Mouse (Mus musculus): ENCODE results near the gene Map4. TPM values are rescaled to one million over a fixed set of nuclear protein-coding genes. Genes with fewer than 3 reads are reported as not detected.

Gene Map4
- 100 to 1,000 TPM; 568 to 629 (median 583) TPM for total RNA-seq (2022)

DNA sequence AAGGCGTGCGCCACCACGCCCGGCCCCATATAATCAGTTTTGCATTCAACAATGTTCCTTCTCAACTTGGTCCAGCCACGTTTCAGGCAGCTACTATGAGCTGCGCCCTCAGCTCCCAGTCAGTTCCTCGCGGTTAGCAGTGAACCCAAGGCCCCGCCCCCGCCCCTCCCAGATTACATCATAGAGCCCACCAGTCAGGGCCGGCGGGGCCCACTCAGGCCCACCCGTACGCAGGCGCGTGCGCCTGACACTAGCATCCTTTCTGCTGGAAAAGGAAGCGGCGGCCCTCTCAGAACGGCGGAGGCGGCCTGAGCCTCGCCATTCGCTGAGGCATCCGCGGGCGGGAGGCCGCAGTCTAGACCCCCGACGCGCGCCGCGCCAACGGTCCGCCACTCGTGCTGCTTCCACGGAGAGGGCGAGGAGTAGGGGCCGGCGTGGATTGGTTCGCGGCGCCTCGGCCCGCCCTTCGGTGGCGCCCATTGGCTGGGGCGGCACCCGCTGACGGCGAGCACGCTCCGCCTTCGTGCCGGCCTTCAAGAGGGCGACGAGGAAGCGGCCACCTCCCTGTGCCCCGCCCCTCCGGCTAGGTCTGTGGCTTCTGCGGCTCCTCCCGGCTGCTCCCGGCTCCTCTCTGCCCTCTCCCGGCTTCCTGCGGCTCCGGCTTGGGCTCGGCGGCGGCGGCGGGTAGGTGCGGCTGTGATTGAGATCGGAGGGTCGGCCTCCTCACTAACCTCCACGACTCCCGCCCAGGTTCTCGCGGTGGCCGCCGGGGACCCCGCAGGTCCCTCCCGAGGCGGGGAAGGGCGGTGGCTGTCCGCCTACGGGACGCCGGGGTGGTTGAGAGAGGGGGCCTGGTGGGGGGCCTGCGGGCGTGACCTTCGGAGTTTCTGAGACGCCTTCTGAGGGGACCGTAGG is at the start of gene Map4:
Map4 (plus strand) TSS at position 204 of the 915 bp plus-strand sequence.
- peak; percentile 98 for DNase-seq (ENCODE audit: low spot score in 2 of 2)

DNA sequence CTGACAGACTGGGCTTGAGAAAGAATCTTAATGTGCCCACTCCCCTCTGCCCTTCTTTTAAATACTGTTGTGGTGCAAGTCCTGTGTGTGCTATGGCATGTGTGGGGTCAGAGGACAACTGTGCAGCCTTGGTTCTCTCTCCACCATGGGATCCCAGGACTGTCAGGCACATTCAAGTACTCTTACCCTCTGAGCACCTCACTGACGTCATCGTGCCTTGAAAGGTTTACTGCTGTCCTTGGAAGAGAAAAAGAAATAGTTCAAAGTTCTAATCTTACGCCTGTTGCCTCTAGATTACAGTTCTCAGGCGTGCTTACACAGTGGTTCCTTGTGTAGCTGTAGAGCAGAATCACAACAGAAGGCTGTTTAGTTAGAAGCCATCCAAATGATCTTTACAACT is 45.0 kb upstream of the Map4 start:
- no peak for DNase-seq (ENCODE audit: low spot score in 2 of 2)

DNA sequence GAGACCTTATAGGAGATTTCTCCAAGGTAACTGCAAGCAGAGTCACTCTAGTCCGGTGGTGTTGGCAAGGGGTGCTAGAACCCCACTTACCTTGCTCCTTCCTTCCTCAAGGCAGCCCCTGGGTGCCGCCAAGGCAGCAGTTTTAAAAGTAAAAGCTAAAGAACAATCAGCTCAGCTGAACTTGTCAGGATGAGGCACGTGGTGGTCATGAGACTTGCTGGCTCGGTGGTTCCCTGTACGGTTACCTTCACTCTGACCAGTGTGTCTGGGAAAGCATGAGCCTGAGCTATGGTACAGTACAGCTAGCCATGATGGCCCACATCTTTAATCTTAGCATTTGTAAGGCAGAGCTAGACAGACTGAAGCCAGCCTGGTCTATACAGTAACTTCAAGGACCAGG is 43.9 kb upstream of the Map4 start:
- no peak for DNase-seq (ENCODE audit: low spot score in 2 of 2)

DNA sequence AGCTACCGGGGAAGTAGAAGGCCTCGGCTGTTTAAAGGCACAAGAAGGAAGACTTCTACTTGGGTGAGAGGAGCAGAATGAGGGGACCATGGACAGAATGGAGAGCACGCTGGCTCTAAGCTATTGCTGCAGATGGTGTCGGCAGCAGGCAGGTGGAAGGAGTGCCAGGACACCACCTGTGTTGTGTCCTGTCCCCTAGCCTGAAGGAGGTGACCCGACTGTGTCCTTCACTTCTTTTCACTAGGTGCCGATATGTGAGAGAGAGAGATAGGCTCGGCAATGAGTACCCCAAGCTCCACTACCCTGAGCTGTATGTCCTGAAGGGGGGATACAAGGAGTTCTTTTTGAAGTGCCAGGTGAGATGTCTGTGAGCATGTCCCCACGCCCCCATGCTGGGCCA is 39.8 kb upstream of the Map4 start:
- DNase-seq (ENCODE audit: low spot score in 2 of 2): no peak

DNA sequence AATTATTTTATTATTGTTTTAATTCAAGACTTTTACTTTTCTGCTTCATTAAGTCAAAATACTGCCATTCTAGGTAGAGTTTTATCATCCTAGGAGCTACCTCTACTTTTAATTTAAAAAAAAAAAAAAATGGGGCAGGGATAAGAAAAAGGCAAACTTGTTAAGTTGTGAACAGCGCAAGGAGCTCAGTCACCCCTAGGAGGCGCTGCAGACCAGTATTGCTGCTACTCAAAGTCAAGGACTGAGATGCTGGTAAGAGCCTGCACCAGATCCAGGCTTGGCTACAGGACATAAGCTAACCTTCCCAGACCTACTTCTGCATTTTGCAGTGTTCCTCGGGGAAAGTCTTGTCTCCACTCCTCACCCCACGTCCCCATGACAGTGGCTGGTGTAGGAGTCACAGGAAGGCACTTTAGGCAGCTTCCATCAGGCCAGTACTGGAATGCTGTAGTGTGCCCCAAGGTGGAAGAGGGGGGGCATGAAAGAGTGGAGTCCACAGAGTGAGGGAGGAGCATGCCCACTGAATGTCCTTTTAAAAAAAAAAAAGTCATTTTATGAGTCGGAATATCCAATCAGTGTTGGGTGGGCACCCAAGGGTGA is 38.5 kb upstream of the Map4 start:
- DNase-seq (ENCODE audit: low spot score in 2 of 2): peak; percentile 52 to 79

DNA sequence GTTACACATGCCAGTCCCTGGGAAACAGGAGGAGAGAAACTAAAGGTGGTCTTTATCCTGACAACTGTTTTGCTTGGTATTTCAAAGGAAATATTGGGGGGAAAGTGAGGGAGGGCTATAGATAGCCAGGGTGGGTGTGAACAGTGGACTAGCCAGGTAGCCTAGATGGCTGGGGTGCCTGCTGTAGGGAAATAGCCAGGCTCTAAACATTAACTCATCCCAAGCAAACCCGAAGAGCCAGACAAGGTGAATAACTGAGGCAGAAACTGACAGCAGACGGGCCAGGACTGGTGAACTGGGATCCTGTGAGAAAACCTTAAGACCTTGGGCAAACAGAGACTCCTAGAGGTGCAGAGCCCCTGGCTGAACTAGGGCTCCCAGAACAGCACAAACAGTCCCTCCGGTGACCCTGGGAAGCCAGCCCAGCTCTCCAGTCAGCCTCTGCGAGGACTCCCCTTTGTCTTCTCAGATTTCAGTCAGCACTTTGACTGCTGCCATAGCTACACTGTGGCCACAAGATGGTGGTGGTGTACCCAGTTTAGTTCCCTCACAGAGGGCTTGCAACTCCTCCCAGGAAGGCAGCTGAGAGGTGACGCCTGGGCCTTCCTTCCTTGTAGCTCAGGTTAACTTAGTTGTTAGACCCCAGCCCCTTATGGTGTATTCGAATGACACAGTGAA is 36.7 kb upstream of the Map4 start:
- DNase-seq (ENCODE audit: low spot score in 2 of 2): peak; percentile 51 to 67

DNA sequence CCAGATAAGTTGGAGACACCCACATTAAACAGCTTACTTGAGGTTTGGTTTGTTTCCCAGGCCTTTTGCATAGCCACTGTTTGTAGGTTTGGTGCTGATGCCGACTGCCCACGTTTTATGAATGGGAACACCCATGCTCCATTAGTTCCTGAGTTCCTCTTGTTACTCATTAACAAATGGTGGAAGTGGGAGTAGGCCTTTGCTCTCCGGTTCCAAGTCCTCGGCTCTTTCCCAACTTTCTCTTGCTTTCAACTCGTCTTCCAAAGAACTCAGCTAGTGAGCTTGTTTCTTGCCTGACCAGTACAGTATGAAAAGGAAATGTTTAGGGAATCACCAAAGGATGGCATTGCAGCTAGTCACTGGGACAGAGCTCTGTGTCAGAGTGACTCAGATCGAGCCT is 35.7 kb upstream of the Map4 start:
- DNase-seq (ENCODE audit: low spot score in 2 of 2): peak in 1 of 2 experiments; percentile 15

DNA sequence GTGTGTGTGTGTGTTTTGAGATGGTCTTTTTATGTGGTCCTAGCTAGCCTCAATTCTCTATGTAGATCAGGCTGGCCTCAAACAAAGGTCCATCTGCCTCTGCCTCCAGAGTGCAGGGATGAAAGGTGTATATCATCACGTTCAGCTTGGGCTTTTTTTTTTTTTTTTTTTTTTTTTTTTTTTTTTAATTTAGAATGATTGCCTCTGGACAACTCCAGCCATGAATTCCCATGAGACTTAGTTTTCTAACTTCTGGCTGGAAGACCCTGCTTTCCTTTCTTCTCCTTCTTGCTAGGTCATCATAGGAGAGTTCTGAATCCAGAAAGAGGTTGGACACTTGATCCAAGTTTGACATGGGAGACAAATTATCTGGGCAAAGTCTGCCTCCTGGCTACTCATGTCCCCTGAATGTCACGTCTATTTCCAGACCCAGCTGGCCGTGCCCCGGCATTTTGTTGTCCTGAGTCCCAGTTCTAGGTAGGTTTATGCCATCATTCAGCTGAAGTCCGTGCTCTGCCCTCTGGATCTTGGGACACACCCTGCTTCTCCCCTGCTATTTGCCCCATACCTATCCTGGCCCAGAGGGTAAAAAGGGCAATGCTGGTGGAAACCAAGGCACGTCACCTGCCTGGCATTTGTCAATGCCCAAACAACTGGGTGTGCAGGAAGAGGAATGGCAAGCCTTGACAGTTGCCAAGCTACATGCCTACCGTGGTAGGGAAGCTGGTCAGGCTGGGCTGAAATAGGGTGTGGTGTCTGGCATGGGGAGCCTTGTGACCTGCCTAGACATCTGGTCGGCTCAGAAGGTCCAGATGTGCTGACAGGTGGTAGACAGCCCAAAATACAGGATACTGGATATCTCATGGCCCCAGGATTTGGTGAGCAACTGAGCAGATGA is 34.8 kb upstream of the Map4 start:
- DNase-seq (ENCODE audit: low spot score in 2 of 2): no peak

DNA sequence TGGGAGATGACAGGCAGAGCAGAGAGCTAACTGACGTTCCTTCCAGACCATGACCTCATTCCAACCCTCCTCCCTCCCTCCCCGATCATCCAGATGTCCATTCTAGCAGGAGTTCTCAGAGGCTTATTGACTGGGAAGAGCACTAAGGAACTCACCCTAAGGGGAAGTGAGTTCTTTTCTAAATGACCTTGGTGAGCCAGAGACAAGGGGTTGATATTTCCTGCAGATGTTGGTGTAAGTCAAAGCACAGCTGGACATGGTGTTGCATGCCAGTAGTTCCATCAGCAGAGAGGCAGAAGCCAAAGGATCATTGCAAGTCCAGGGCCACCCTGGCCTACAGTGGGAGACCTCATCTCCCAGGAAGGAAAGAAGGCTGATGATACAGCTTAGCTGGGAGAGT is 33.2 kb upstream of the Map4 start:
- DNase-seq (ENCODE audit: low spot score in 2 of 2): no peak

DNA sequence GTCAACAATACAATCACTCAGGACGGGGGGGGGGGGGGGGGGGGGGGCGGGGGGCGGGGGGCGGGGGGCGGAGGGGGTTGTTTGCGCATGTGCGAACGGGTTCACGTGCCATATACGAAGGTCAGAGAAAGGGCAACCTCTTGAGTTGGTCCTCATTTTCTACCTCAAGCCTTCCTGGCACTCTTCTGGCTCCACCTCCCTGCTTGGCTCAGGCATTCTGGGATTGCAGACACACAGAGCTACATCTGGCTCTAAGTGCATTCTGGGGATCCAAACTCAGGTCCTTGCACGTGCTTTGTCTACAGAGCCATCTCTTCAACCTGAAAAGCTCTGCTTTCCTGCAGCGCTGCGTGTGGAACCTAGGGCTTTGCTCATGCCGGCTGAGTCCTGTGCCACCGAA is 31.9 kb upstream of the Map4 start:
- DNase-seq (ENCODE audit: low spot score in 2 of 2): no peak

DNA sequence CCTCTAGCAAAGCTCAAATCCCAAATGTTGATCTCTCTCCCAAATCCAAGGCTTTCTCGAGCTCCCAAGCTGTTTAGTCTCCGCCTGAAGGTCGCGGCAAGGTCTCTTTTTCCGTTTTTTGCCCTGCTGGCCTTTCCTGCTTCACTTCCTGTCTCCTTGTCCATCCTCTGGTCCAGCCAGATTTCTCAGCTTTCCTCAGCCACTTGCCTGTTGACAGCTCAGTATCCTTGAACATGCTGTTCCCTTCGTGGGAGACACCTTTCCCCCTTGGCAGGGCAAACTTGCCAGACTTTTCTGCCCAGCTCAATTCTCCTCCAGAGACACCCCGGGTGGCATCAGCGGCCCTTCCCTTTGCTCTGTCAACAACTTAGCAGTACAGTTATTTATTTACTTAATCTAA is 31.5 kb upstream of the Map4 start:
- DNase-seq (ENCODE audit: low spot score in 2 of 2): no peak

DNA sequence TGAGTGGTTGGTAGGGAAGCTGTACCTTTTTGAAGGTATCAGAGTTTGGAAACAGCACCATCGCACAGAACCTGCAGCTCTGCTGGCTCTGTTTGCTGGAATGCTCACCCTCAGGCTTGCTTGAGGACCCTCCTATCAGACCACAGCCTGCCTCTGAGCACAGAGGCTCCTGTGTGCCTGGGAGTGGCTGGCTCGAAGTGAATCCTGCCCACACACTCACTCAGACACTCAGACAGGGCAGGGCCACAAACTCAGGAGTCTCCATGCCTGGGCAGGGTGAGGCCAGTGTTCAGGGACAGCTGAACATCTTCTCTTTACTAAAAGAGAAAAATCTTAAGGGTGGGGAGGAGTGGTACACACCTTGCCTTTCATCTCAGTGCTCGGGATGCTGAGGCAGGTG is 30.7 kb upstream of the Map4 start:
- DNase-seq (ENCODE audit: low spot score in 2 of 2): no peak

DNA sequence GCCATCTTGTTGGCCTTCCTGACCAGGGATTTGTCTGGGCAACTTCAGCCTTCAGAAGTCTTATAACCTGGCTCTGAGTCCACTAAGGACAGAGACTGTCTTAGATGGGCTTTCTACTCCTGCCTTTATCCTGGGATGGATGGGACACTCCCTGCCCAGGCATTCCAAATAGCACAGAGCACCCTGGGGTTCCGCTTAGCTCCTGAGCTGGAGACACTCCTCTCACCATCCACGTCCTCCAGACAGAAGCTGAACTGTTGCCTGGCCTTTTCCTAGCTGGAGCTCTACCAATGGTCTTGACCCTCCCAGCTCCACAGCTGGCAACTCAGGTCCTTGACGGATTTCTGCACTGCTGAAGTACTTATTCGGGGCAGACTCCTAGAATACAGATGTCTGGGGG is 29.0 kb upstream of the Map4 start:
- no peak for DNase-seq (ENCODE audit: low spot score in 2 of 2)

DNA sequence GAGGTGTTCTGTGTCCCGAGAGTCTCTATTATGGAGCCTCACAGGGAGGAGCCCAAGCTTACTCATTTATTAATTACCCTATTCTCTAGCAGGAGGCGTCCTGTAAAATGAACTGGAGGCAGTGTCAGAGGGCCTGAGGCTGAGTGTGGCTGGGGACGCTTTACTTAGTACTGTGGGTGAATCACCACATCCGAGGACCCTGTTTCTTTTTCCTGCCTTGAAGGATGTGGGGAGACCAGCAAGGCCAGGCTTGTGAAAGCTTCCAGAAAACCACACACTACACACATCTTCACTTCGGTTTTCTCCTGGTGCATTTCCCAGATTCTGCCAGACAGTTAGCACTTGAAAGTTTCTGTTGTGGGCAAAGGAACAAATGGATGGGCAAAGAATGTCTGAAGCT is 28.5 kb upstream of the Map4 start:
- DNase-seq (ENCODE audit: low spot score in 2 of 2): no peak

DNA sequence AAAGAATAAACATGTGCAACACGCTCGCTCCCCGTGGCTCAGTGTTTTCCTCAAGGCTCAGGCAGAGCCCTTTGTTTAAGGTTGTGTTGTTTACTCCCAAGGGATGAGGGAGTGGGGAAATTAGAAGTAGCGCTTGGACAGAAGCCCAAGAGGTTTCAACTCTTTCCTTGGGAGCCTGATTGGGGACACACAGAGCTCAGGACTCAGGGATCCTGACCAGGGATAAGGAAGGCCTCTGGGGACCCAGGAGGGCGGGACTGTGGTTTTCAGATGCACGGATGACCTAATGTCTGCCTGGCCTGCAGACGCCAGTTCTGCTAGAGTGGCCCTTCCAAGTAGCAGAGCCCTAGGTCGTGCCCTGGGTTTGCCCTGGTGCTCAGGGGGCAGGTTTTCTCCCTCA is 24.0 kb upstream of the Map4 start:
- no peak for DNase-seq (ENCODE audit: low spot score in 2 of 2)

DNA sequence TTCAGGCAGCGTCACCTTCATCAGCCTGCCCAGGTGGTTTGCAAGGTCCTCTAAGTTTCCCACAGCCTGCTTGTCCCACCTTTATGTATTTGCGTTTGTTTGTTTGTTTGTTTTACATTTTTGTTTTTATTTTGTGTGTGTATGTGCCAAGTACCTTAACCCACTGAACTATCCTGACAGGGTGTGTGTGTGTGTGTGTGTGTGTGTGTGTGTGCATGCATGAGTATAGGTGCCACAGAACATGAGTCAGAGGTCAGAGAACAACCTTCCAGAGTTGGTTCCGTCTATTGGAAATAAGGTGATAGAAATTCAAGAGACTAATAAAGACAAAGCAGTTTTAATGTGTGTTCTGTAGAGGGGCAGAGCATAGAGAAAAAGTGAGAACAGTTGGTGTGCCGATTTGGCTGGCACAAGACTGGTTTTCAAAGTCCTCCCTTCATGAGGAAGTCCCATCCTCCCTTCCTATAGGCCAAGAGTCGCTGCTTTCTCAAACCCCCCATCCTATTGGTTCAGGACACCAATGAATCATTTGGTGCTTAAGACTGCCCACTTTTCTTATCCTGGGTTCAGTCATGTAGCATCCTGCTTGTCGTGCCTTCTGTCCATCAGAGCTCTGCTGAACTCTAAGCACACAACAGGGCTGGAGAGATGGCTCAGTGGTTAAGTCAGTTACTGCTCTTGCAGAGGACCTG is 23.3 kb upstream of the Map4 start:
- no peak for DNase-seq (ENCODE audit: low spot score in 2 of 2)

DNA sequence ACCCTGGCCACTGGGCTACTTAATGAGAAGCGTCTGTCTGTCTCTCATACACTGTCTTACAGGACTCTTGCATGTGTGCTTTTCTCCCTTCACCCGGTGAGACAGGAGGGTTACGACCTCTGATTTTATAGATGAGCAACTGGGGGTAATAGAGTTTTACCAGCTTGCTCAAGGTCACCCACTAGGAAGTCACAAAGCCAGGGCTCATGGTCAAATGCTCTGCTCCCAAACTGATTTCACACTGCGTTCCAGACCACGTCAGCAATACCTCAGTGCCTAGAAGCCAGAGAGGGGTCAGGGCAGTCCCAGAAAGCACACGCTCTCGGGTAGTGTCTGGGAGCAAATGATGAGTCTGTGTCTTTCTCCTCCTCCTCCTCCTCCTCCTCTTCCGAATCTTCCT is 22.2 kb upstream of the Map4 start:
- DNase-seq (ENCODE audit: low spot score in 2 of 2): no peak

DNA sequence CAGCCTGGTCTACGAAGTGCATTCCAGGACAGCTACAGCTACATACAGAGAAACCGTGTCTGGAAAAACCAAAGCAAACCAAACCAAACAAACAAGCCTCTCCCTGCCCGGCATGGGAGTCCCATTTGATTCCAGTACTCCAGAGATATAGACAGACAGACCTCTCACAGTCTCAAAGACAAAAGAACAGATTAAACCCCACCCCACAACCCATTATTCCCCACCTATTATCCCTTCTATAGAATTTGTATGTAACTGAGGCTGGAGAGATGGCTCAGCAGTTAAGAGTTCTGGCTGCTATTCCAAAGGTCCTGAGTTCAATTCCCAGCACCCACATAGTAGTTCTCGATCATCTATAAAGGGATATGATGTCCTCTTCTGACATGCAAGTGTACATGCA is 21.3 kb upstream of the Map4 start:
- DNase-seq (ENCODE audit: low spot score in 2 of 2): no peak

DNA sequence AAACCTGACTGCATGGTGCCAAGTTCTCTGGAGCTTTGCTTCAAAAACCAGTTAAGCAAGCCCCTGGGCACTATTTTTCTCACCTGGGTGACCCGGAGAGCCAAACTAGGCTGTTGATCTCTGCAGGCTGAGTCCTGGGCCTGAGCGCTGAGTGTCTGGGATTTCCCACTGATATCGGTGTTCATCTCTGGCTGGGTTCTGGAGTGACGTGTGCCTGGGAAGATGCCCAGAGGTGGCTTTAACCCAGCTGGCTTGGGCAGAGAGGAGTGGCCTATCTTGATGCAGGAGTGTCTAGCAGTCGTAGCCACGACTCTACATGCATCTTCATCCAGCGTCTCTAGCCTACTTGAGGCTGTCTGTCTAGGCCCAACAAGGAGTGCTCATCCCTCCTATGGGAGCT is 19.5 kb upstream of the Map4 start:
- no peak for DNase-seq (ENCODE audit: low spot score in 2 of 2)

DNA sequence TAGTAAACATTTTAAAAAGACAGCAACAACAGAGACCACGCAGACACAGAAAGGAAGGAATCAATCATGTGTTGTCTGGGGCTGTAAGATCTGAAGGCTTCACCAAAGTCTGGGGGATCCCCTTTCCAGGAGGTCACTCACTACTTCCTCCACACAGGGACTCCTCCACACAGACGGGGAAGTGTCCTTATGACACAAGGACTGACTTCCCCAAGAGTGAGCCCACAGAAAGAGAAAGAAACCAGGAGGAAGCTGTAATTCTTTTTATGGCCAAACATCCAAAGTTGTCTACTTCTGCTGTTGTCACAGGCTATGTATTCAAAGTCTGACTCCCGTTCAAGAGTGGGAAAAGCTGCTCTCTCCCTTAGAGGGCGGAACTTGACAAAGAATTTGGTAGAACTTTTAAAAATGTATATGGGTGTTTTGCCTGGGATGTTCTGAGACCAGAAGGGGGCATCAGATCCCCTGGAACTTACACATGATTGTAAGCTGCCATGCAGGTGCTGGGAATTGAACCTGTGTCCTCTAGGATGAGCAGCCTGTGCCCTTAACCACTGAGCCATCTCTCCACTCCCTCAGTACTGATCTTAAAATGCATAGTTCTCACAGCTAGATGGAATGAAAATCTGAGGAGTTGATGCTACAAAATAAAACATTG is 16.9 kb upstream of the Map4 start:
- no peak for DNase-seq (ENCODE audit: low spot score in 2 of 2)
